Mouse (Mus musculus) fat pad, adult 2 months (tissue): ENCODE results near the gene Scin.

ENCODE experiments used
- DNase-seq: peaks from one replicate; pipeline ENCODE4 v3.0.0-alpha.2; 2011; ENCODE audit warnings: low read depth, low spot score; ENCODE audit errors: extremely low read depth

Scin gene

DNA sequence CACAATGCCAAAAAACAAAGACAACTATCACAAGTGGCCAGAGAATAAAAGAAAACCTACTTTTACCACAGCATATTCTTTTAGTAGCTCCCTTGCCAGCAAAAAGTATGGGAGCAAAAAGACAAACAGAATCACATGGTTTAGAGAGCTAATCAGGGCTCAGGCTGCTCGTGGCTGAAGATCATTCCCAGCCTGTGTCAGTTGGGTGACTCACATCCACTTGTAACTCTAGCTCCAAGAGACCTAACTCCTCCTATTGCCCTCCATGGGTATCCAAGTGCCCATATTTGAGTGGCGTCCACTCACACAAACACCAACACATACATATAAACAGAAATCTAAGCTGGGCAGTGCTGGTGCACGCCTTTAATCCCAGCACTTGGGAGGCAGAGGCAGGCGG lies 104.8 kb downstream of the Scin start:
- no peak for DNase-seq

DNA sequence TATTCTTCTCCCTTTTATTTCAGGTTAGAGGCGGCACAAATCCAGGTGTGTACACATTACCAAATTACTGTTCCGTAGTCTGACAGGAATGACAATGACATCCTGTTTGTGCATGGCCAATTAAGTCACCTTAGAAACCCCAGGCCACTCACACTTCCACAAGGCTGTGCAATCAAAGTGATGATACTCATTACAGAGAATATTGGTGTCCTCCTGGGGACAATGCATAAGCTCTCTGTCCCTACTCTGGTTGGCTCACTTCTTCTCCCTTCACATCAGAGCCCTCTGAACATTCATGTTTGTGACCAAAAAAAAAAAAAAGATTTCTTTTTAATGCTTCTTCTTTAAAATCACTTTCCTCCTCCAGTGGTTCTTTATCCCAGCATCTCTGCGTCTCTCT lies 106.2 kb downstream of the Scin start:
- DNase-seq, result no peak

DNA sequence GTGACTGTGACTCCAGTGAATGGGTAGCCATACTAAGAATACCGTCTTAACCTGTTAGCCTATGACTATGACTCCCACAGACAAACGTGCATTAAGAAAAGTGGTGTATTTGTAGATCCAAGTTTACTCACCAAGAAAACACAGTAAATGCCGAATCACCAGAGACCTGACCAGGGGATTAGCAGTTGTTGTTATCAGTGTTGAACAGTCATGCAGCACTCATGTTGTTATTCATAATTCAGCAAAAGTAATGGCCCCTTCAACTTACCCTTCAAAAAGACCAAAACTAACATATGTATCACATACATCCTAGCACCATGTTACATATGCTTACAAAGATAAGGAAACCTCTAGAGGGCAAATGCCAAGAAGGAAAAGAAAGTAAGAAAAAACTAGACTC lies 106.6 kb downstream of the Scin start:
- no peak for DNase-seq

DNA sequence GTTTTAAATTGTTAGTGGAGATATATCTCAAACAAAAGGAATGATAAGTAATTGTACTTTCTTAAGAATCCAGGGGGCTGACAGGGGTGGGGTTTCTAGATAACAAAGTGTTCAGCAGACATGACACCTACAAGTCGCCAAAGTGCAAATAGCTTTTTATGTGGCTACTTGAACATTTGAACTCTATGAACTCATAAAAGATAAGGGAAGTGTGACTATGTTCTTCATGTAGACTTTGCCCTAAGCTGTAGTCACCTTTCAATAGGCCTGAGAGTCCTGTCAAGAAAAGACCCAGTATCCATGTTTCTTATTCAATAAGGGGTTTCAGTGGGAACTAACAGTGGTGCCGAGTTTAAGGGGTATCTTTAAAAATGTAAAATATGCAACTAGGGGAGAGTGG lies 110.1 kb downstream of the Scin start:
- no peak for DNase-seq

DNA sequence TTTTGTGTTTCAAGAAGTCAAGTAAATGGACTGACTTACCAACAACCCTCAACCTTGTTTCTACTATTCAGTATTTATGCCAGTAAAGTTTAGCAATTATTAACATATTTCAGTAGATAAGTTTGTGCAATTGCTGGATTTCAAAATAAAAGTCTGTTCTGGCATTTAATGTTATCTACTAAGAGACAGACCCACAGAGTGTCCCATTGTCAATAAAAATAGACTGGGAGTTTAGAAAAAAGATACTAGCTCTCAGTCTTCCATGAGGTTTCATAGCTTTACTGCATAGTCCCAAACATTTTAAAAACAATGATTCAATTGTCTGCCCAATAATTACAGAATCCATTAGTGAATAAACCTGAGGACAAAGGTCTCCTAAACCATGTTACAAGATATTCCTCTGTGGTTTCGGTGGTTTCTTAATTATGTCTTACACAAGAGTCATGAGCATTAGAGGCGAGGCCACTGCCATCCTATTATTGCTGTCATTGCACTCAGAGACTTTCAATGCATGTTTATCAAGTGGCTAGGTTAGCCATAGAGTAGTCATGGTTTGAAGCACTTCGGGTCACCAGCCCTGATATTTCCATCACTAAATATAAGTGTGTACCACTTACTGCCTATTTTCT lies 110.9 kb downstream of the Scin start:
- no peak for DNase-seq

DNA sequence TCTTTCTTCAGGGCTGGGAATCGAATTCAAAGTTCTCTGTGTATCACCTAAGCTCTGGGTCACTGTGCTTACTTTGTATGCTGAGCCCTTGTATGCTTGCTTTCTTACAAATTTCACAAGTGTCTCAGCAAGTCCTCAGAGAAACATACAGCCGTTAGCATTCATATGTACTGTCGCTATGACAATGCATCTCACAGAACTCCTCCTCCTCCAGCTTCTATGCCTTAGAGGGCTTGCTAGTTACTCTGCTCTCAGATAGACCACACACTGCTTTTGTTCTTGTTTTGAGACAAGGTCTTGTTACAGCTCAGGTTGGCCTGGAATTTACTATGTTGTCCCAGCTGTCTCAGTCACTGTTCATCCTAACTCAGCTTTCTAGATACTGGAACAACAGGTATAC lies 111.7 kb downstream of the Scin start:
- no peak for DNase-seq

DNA sequence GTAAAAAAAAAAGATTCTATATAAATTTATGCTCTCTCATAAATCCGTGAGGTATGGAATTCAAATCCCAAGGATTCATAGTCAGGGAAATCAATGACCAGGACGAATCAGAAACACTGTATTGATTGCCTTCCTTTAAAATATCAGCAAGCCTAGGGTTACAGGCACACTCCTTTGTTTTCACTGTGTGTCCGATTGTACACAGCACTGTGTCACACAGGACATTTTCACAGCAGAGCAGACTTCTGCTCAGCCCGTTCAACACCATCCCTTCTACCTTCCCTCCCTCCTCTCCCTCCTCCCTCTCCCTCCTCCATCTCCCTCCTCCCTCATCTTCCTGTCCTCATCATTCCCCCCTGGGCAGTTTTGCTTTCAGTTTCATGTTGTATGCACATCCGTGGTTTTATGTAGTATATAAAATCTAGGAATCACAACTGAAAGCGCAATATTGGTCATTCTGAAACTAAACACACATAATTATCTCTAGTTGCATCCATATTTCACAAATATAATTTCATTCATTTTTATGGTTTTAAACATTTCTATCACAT lies 116.0 kb downstream of the Scin start:
- no peak for DNase-seq

DNA sequence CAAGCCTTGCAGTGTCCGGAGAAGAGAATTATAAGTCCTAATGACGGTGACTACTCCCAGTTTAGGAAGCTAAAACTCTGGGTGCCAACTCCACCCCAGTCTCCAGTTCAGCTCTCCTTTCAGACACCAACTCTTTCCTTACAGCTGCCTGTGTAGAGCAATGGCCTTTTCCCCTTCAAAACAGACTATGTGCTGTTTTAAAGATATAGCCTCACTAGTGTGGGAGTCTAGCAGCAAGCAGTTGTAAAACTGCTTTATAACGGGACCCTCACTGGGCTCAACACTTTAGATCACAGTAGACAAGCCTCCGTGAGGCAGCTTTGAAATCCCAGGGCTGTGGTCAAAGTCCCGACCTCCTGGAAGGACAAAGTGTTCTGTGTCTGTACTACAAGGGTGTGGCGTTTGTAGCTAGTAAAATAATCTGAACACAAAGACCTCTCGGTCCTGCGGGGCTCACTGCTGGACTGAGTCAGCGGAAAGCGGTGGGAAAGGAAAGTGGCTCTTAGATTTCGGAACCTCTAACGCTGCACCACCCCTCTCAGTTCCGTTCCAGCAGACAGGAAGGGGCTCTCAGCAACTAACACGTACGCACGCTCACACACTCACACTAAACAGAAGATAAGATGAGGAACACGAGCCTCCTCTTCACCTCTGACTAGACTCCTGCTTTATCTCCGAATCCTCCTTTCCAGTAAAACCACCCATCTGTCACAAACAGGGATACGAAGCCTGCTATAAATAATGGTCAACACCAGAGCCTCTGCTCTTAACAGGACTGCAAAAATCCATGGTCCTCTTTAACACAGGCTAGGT lies 117.2 kb downstream of the Scin start:
- DNase-seq, result no peak

DNA sequence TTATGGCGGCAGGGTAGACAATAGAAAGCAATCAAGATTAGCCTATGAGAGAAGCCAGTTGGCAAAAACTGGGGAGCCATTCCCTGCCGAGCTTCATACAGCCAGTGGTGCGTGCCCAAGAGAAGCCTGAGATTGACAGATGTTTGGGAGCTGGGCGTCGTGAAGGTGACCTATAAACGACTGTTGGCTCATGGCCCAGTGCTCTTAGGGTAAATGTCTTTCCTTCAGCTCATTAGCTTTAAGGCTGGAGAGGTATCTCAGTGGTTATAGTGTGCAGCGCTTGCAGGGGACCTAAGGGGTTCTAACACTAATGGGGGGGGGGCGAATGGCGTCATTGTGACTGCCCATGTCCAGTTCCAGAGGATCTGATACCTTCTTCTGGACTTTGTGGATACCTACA lies 118.0 kb downstream of the Scin start:
- no peak for DNase-seq

DNA sequence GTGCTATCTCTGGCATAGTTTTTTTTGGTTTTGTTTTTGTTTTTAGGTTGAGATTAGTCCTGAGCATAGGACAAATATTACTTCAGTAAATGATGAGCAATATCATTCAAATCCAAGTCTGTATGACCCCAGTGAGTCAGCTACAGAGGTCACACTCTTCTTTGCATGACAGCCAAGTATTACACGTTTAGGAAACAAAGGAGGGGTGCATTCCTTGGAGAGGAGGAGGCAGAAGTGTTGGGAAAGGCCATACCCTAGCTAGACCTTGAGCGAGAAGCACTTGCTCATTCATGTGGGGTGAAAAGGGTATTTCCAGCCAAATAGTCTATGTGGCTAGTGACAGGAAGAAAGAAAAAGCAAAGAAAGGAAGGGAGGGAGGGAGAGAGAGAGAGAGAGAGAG lies 124.2 kb downstream of the Scin start:
- no peak for DNase-seq
